Mouse (Mus musculus): Measurements from ENCODE around the gene Espnl. TPM values are rescaled to one million over a fixed set of nuclear protein-coding genes. Genes with fewer than 3 reads are reported as not detected.

Gene Espnl
- under 1 TPM; 0.07 to 0.10 TPM for total RNA-seq (2021)
- long read RNA-seq, experiment 1, result 0 reads
- long read RNA-seq, experiment 2, result 0 reads

GRCm38 (mm10) chr1:91321760-91322438, at the start of gene Espnl:
TSS of gene Espnl (plus strand) at chr1:91322075.
- DNase-seq, result no peak

GRCm38 (mm10) chr1:91272260-91272659, 49.6 kb upstream of the Espnl start:
- no peak for DNase-seq

GRCm38 (mm10) chr1:91276581-91276980, 45.3 kb upstream of the Espnl start:
- no peak for DNase-seq

DNA sequence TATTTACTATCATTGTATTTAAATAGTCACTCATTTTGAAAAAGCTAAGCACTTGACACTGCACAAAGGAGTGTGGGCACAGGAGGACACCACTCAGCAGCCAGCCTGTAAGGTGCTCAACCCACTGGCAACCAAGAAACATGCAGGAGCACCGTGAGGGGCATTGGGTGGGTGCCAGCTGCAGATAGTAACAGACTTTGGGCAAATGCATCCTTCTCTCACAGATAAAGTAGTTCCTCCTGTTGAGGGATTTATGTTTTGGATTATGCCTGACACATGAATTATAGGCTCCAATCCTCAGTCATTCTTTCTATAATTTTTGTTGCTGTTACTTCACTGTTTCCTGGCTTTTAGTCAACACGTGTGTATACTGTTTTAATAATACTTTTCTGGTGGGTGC, 44.4 kb upstream of the Espnl start:
- DNase-seq, result no peak

- no peak for DNase-seq
Measured at GRCm38 (mm10) chr1:91278410-91279119, 43.3 kb upstream of the Espnl start.

DNA sequence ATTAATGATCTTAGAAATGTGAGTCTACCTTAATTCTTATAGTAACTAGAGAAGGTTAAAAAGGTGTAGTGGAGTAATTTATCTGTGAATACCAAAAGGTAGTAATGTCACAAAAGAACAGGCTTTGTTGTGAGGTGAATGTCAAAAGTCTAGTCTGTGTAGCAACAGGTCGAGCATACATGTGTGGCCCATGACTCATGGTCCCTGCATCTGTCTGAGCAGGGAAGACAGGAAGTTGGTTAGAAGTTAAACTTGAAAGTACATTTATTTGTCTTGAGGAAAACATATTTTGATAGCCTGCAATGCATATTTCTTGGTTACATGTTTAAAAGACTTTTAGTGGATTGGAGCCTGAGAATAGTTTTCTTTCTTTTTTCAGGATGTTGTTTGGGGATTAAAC, 42.7 kb upstream of the Espnl start:
- DNase-seq, result no peak

DNA sequence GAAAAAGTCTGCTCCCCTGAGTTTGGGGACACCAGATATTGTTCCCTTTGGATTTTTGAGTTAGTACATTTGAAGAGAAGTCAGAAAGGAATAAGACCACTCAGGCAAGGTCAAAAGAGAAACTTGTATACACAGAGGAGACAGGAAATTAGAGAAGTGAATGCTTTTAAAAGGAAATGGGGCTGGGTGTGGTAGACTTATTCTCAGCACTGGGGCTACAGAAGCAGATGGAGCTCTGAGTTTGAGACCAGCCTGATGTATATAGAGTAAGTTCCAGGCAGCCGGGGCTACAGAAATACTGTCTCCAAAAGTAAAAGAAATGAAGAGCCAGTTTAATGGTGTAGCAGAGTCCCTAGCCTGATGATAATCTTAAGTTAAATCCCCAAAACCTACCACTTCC, 39.3 kb upstream of the Espnl start:
- DNase-seq, result no peak

DNA sequence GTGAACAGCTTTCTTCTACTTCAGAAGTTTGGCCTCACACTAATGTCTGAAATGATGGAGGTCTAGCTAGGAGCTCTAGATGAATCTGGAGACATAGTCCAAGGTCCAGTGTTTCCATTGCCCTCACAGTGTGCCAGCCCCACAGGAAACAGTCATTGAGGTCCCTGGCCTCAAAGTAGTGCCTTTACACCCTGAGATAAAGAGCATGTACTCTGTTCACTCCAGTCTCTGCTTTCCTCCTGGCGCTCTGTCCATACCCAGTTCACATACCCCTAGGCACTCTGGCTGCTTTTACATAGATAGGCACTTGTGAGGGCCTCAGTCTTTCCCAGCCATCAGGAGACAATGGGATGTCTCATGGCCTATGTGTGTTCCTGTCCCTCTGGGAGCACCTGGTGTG, 32.5 kb upstream of the Espnl start:
- no peak for DNase-seq

- DNase-seq, result no peak
Measured at GRCm38 (mm10) chr1:91292101-91292825, 29.6 kb upstream of the Espnl start.

- no peak for DNase-seq
Measured at GRCm38 (mm10) chr1:91295544-91295943, 26.3 kb upstream of the Espnl start.

DNA sequence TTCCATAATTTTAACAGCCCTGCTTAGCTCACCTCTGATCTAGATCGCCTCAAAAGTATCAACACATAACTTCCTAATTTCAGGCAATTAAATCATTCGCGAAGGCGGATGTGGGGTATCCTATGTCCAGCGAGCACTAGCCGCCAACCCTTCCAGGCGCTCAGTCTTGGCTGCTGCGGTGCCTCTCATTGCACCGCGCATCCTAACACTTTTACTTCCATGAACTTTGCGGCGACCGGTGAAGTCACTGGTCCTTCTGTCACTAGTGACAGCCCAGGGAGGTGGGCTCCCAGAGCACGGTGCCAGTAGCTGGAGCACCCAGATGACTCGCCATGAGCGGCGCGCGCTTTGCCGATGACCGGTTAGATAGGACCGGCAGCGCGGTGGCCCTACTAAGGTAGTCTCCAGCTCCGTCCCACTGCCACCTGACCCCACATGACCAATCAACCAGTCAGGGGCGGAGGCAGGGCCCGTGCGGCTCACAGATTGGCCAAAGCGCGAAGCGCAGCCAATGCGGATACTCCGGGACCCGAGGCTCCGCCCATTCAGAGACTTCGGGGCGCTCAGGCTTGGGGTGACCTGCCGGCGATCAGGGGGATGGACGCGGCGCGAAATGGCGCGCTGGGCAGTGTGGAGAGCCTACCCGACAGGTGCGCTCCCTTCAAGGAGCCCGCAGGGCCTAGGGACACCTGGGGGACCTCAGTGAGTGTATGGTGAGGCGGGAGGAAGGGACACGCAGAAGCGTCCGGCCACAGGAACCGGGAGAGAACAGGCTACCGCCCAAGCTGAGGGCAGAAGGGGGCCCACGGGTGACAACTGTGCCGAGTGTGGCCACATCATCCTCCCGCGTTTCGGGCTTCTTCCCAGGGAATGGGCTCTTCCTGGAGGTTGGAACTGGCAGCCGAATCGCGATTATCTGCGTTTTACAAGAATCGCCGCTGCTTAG, 23.8 kb upstream of the Espnl start, which contains the start of gene Scly:
Scly (plus strand) TSS at position 540 of the 946 bp plus-strand sequence.
- DNase-seq, result peak; percentile 97 to 98

DNA sequence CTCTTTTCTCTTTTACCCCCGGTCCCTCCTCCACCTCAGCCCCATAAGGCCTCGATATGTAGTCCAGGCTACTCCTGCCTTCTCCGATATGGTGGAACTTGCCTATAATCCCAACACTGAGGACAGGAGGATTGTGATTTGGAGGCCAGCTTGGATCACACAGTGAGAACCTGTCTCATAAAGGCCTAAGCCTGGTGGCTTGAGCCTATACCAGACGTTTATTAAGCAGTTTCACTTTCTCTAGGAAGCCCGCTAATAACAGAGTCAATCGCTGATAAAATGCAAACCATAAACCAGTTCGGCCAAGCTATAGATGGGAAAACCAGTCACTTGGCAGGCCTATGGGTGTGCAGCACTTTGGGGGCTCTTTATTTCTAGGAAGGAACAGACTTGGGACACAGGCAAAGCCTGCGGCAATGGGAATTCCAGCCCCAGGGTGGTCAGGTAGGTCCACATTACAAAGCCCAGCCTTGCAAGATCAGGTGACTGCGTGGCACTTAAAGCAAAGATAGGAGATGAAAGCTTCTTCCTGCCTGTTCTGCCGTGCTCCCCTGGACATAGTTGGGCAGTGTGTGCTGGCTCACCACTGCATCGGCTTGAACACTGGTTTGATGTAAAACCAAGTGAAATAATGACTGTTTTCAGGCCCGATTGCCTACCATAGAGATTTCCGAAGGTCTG, 22.7 kb upstream of the Espnl start:
- DNase-seq, result no peak

DNA sequence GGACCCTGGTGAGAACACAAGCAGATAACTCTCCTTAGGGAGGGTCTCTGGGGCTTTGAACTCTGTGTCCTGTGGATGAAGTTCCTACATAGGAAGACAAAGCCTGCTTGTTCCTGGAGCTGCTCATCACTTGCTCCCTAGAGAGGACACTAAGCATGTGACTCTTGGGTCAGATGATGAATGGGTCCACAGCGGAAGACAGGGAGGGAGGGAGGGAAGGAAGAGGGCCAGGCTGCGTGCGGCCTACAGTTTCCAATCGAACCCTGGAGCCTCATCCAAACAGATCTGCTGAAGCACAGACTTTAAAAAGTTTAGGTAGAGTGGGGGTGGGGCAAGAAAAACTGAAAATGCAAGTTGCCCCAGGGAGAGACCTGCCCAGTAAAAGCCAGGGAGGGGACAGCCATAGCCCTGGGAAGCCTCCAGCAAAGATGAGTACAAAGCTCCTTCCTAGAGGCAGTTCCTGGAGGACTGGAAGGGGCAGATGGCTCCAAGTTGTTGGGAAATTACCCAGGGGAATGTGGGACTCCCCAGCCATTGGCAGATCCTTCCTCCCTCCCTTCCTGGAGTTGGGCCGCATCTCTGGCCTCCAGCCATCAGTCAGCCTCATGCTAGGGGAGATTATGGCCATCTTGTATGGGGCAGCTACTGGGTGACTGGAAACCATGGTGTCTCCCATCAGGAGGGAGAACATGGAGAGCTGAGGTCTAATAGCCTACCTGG, 22.0 kb upstream of the Espnl start:
- DNase-seq, result peak in 1 of 2 experiments; percentile 40

- no peak for DNase-seq
Measured at GRCm38 (mm10) chr1:91301206-91301920, 20.5 kb upstream of the Espnl start.

GRCm38 (mm10) chr1:91302021-91302420, 19.9 kb upstream of the Espnl start:
- no peak for DNase-seq

- no peak for DNase-seq
Measured at GRCm38 (mm10) chr1:91304621-91305020, 17.3 kb upstream of the Espnl start.

DNA sequence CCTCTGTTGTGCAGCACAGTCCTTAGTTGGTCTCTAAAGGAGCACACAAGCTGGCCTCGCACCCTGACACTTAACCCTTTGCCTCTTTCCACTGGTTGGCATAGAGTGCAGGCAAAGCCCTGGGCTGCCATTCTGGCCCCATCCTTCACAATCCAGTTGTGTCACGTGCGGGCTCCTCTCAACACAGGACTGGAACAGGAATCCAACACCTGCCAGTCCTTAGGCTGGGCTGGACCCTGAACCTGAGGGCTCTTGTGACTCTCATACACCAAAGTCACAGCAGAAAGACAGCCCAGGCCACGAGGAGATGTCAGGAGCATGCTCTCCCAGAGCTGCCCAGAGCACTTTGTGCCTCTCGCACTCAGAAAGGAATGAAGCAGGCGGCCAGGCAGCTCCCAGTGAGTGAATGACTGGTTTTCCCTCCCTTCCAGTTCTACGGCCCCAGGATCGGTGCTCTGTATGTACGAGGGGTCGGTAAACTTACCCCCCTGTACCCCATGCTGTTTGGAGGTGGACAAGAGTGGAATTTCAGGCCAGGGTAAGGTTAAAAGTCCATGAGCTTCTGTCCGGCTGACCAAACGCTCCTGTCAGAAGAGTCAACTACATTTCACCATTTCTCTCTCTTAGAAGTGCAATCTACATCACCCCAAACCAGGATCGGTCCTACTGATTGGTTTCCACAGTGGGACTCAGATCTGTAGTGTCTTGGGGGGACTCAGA, 12.3 kb upstream of the Espnl start:
- no peak for DNase-seq

- DNase-seq, result no peak
Measured at GRCm38 (mm10) chr1:91312273-91312672, 9.6 kb upstream of the Espnl start.

- no peak for DNase-seq
Measured at GRCm38 (mm10) chr1:91313251-91313650, 8.6 kb upstream of the Espnl start.

All from adrenal gland, postnatal 36 days (tissue).